Mouse (Mus musculus): ENCODE results near the gene Trmt1. TPM values are rescaled to one million over a fixed set of nuclear protein-coding genes. Genes with fewer than 3 reads are reported as not detected.
A peak's percentile ranks its signal among the peaks of the same experiment; 100 is the strongest.

Trmt1 gene
- total RNA-seq, 2 experiments from 2014 or later: 96.9 to 108 TPM

- DNase-seq (ENCODE audit: low spot score in 2 of 2): peak; percentile 89 to 97
Observed at GRCm38 (mm10) chr8:84689091-84689915, 3.2 kb downstream of the Trmt1 start.

GRCm38 (mm10) chr8:84693332-84693731 lies 7.2 kb downstream of the Trmt1 start:
- no peak for DNase-seq (ENCODE audit: low spot score in 2 of 2)

GRCm38 (mm10) chr8:84695140-84695539 lies 9.0 kb downstream of the Trmt1 start:
- no peak for DNase-seq (ENCODE audit: low spot score in 2 of 2)

- peak in 1 of 2 experiments; percentile 75 for DNase-seq (ENCODE audit: low spot score in 2 of 2)
Observed at GRCm38 (mm10) chr8:84697166-84698130, 11.3 kb downstream of the Trmt1 start.

GRCm38 (mm10) chr8:84698288-84698687 lies 12.2 kb downstream of the Trmt1 start:
- DNase-seq (ENCODE audit: low spot score in 2 of 2): no peak

GRCm38 (mm10) chr8:84698929-84699401 lies 12.9 kb downstream of the Trmt1 start:
- DNase-seq (ENCODE audit: low spot score in 2 of 2): no peak

- DNase-seq (ENCODE audit: low spot score in 2 of 2): peak in 1 of 2 experiments; percentile 77
Observed at GRCm38 (mm10) chr8:84699861-84700322, 13.8 kb downstream of the Trmt1 start.

GRCm38 (mm10) chr8:84700526-84700925 lies 14.4 kb downstream of the Trmt1 start:
- DNase-seq (ENCODE audit: low spot score in 2 of 2): no peak

- DNase-seq (ENCODE audit: low spot score in 2 of 2): no peak
Observed at GRCm38 (mm10) chr8:84700941-84701911, 15.1 kb downstream of the Trmt1 start, which contains the start of gene Lyl1. TSS of gene Lyl1 (plus strand) at chr8:84701457.

- no peak for DNase-seq (ENCODE audit: low spot score in 2 of 2)
Observed at GRCm38 (mm10) chr8:84702561-84702960, 16.5 kb downstream of the Trmt1 start.

GRCm38 (mm10) chr8:84702963-84703465 lies 16.9 kb downstream of the Trmt1 start:
- no peak for DNase-seq (ENCODE audit: low spot score in 2 of 2)

- no peak for DNase-seq (ENCODE audit: low spot score in 2 of 2)
Observed at GRCm38 (mm10) chr8:84703466-84704249, 17.6 kb downstream of the Trmt1 start.

GRCm38 (mm10) chr8:84704356-84704755 lies 18.2 kb downstream of the Trmt1 start:
- DNase-seq (ENCODE audit: low spot score in 2 of 2): peak in 1 of 2 experiments; percentile 80

GRCm38 (mm10) chr8:84704867-84705831 lies 19.0 kb downstream of the Trmt1 start:
- DNase-seq (ENCODE audit: low spot score in 2 of 2): no peak

GRCm38 (mm10) chr8:84705960-84706359 lies 19.9 kb downstream of the Trmt1 start:
- no peak for DNase-seq (ENCODE audit: low spot score in 2 of 2)

GRCm38 (mm10) chr8:84706610-84707266 lies 20.6 kb downstream of the Trmt1 start:
- DNase-seq (ENCODE audit: low spot score in 2 of 2): no peak

- DNase-seq (ENCODE audit: low spot score in 2 of 2): no peak
Observed at GRCm38 (mm10) chr8:84707267-84707883, 21.3 kb downstream of the Trmt1 start.

All from layer of hippocampus, adult 18-20 months (tissue).